Mouse (Mus musculus) midbrain, embryonic 16.5 days (tissue): ENCODE results near the gene Camkmt. TPM values are rescaled to one million over a fixed set of nuclear protein-coding genes. Genes with fewer than 3 reads are reported as not detected.

ENCODE experiments used
- ATAC-seq: fragments of 200-750 bp; cut with Nextera tagmentation; 2 replicates; pipeline ENCODE4 v1.8.0; 2017; ENCODE audit warnings: moderate TSS enrichment
- H3K27ac ChIP-seq: fragments of 300-500 bp; sonication (generic); 2 replicates; pipeline ENCODE4 v1.5.1; 2014; ENCODE audit warnings: mild to moderate bottlenecking, low read length, mixed read lengths
- H3K27me3 ChIP-seq: fragments of 300-500 bp; sonication (generic); 2 replicates; pipeline ENCODE4 v1.6.1; 2014; ENCODE audit warnings: low read depth, low read length, mixed read lengths; ENCODE audit not compliant: control insufficient read depth, insufficient read depth
- H3K36me3 ChIP-seq: fragments of 300-500 bp; sonication (generic); 2 replicates; pipeline ENCODE4 v1.6.1; 2014; ENCODE audit warnings: mild to moderate bottlenecking, low read length, moderate library complexity, mixed read lengths; ENCODE audit not compliant: control insufficient read depth, insufficient read depth
- H3K4me1 ChIP-seq: fragments of 300-500 bp; sonication (generic); 2 replicates; pipeline ENCODE4 v1.6.1; 2014; ENCODE audit warnings: mild to moderate bottlenecking, low read length, mixed read lengths; ENCODE audit not compliant: control insufficient read depth, insufficient read depth
- H3K4me2 ChIP-seq: fragments of 300-500 bp; sonication (generic); 2 replicates; pipeline ENCODE4 v1.6.1; 2014; ENCODE audit warnings: mild to moderate bottlenecking, low read length, mixed read lengths
- H3K4me3 ChIP-seq: fragments of 300-500 bp; sonication (generic); 2 replicates; pipeline ENCODE4 v1.5.1; 2014; ENCODE audit warnings: low read depth, mild to moderate bottlenecking, low read length, moderate library complexity, mixed read lengths
- H3K9ac ChIP-seq: fragments of 300-500 bp; sonication (generic); 2 replicates; pipeline ENCODE4 v1.6.1; 2014; ENCODE audit warnings: low read depth, low read length, mixed read lengths
- H3K9me3 ChIP-seq: fragments of 300-500 bp; sonication (generic); replicated peaks from 2 replicates; pipeline ENCODE4 v1.6.1; 2014; ENCODE audit warnings: mild to moderate bottlenecking, low read length, mixed read lengths; ENCODE audit not compliant: control insufficient read depth, poor library complexity, severe bottlenecking
- WGBS: fragments of 180-500 bp; shearing (Covaris S2); extraction: QIAGEN DNeasy Blood & Tissue Kit; methylation state at CpG from one replicate; pipeline ENCODE4 v1.1.7; 2014; 5-methylcytosine and 5-hydroxymethylcytosine counted together
- polyA plus RNA-seq: library from polyadenylated mRNA; unstranded; fragments of >200 nt; fragmentation: Nextera tagmentation; extraction: Ambion mirVana; gene quantifications from 2 replicates; pipeline ENCODE4 v1.2.1, GENCODE M21; 2015

Camkmt gene
- polyA plus RNA-seq, 1 experiment from 2014 or later, result 23.2 TPM

DNA sequence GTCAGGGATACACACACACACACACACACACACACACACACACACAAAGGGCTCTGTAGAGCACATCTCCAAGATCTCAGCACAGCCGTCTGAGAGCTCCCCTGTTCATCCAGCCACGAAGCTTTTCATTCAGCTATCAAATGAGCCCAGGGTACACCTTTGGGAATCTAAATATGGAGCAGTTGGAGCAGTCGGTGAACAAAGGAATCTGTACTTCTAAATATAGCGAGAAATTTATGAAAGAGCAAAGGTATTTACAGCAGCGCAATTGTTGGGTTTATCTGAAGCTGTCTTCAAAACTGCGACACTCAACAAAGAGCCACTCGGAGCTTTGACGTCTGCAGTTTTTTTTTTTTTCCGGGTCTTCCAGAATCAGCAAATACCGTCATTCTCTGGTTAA lies 315.8 kb downstream of the Camkmt start:
- 73% methylated on average over 10 of the region's 10 CpGs for WGBS
- Histone ChIP-seq H3K9me3 (no peaks in the 10 kb centered on the region), H3K4me2 (no peak overlapping the region), H3K36me3 (no peaks in the 10 kb centered on the region), H3K9ac (no peak overlapping the region), H3K27ac (no peak overlapping the region), H3K4me3 (no peak overlapping the region), H3K4me1 (no peaks in the 10 kb centered on the region), H3K27me3 (0 out of 2 replicates have a peak, but pooled peaks cover 4% of the 10 kb centered on the region)
- ATAC-seq, result no peak

- ATAC-seq, result no peak
- Histone ChIP-seq H3K4me1 (no peaks in the 10 kb centered on the region), H3K4me3 (no peak overlapping the region), H3K9ac (no peak overlapping the region), H3K36me3 (no peaks in the 10 kb centered on the region), H3K27me3 (no peaks in the 10 kb centered on the region), H3K4me2 (no peak overlapping the region), H3K9me3 (no peaks in the 10 kb centered on the region), H3K27ac (no peak overlapping the region)
- 89% methylated on average over 7 of the region's 7 CpGs for WGBS
These were observed 338.5 kb downstream of the Camkmt start for GRCm38 (mm10) chr17:85428831-85429230.

GRCm38 (mm10) chr17:85432923-85433322 lies 342.6 kb downstream of the Camkmt start:
- no peak for ATAC-seq

DNA sequence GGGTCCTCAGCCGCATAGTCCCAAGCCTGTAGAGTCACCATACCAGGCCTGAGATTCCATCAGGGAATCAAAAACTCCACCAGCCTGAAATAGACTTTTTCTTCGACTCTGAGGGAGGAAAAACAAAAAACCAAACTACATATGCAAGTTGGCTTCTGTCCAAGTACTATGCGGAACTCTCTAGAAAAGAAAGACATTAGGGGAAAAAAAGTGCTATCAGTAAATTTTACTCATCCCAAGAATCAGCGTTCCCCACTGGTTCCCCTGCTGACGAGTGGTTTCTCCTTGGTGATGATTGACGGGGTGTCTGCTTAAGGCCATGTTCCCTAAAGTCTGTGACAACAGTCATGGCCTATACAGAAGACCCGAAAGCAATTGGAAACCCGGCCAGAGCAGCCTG lies 352.7 kb downstream of the Camkmt start:
- H3K4me1 ChIP-seq, result no peaks in the 10 kb centered on the region
- no peaks in the 10 kb centered on the region for H3K36me3 ChIP-seq
- H3K9me3 ChIP-seq, result no peaks in the 10 kb centered on the region
- no peak overlapping the region for H3K27ac ChIP-seq
- WGBS, result 89% methylated on average over 8 of the region's 8 CpGs
- no peak overlapping the region for H3K4me3 ChIP-seq
- ATAC-seq, result no peak
- no peak overlapping the region for H3K4me2 ChIP-seq
- no peak overlapping the region for H3K9ac ChIP-seq
- peaks cover 15% of the 10 kb centered on the region for H3K27me3 ChIP-seq

More at GRCm38 (mm10) chr17:85432923-85433322, 342.6 kb downstream of the Camkmt start:
- WGBS, result 29% methylated on average over 8 of the region's 8 CpGs
- Histone ChIP-seq H3K4me3 (no peak overlapping the region), H3K27ac (no peak overlapping the region), H3K4me1 (peaks cover 4% of the 10 kb centered on the region), H3K36me3 (no peaks in the 10 kb centered on the region), H3K27me3 (peaks cover 16% of the 10 kb centered on the region), H3K9me3 (no peaks in the 10 kb centered on the region), H3K9ac (no peak overlapping the region), H3K4me2 (peak overlapping the region; percentile 6; the same call in 1 of the 2 replicates)

- H3K4me2 ChIP-seq, result peak overlapping the region; percentile 39
- H3K27me3 ChIP-seq, result peaks cover 69% of the 10 kb centered on the region
- 2% methylated on average over 23 of the region's 23 CpGs for WGBS
- ATAC-seq, result peak; percentile 88
- no peaks in the 10 kb centered on the region for H3K36me3 ChIP-seq
- no peaks in the 10 kb centered on the region for H3K9me3 ChIP-seq
- peak overlapping the region; percentile 52 for H3K27ac ChIP-seq
- H3K4me3 ChIP-seq, result no peak overlapping the region
- peaks cover 2% of the 10 kb centered on the region; the same call in 1 of the 2 replicates for H3K4me1 ChIP-seq
- peak overlapping the region; percentile 26; the same call in 1 of the 2 replicates for H3K9ac ChIP-seq
These were observed 364.1 kb downstream of the Camkmt start for GRCm38 (mm10) chr17:85454419-85454983.

DNA sequence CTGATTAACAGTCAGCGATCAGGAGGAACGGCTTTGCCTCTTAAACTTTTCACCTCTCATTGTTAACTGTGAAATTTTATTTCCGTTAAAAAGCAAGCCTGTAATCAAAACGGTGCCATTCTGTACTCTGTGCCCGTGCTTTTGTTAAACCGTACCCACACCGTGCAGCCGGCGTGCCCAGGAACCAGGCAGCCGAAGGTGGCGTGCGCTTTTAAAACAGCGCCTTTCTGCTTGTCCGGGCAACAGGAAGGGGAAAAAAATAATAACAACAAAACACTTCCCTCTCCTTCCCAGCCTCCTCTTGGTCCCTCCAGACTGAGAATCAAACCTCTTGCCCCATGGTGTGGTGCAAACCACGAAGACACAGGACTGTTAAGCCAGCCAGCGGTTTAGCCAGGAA lies 364.7 kb downstream of the Camkmt start:
- 0 out of 2 replicates have a peak, but pooled peaks have one; percentile 36 for ATAC-seq
- no peak overlapping the region for H3K27ac ChIP-seq
- H3K36me3 ChIP-seq, result no peaks in the 10 kb centered on the region
- no peaks in the 10 kb centered on the region for H3K9me3 ChIP-seq
- H3K9ac ChIP-seq, result no peak overlapping the region
- peaks cover 70% of the 10 kb centered on the region for H3K27me3 ChIP-seq
- H3K4me3 ChIP-seq, result no peak overlapping the region
- H3K4me2 ChIP-seq, result peak overlapping the region; percentile 39
- peaks cover 2% of the 10 kb centered on the region; the same call in 1 of the 2 replicates for H3K4me1 ChIP-seq
- 1% methylated on average over 16 of the region's 16 CpGs for WGBS

GRCm38 (mm10) chr17:85458075-85458474 lies 367.7 kb downstream of the Camkmt start:
- Histone ChIP-seq H3K9me3 (no peaks in the 10 kb centered on the region), H3K4me1 (peaks cover 2% of the 10 kb centered on the region; the same call in 1 of the 2 replicates), H3K27me3 (peaks cover 76% of the 10 kb centered on the region), H3K4me2 (peak overlapping the region; percentile 14; the same call in 1 of the 2 replicates), H3K4me3 (no peak overlapping the region), H3K27ac (no peak overlapping the region), H3K9ac (no peak overlapping the region), H3K36me3 (no peaks in the 10 kb centered on the region)
- no peak for ATAC-seq
- WGBS, result 7% methylated on average over 14 of the region's 14 CpGs

DNA sequence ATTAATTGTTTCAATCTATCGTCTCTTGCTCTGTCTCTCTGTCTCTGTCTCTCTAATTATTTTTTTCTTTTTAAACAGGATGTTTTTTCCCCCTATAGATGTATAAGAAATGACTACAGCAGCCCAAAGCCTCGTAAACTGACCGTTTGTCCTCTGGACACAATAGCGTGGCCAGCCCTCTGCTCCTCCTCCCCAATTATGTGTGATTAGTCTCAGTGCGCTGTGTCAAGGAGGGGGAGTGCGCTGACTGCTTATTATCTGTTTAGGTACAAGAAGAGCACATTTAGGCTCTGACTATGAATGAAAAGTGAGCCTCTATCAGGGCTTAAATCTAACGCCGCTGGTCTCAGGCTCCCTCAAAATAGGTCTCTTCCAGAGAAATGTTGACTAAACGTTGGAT lies 368.2 kb downstream of the Camkmt start:
- ATAC-seq, result no peak
- no peak overlapping the region for H3K4me2 ChIP-seq
- H3K9me3 ChIP-seq, result no peaks in the 10 kb centered on the region
- no peak overlapping the region for H3K9ac ChIP-seq
- H3K4me1 ChIP-seq, result peaks cover 2% of the 10 kb centered on the region; the same call in 1 of the 2 replicates
- H3K27ac ChIP-seq, result no peak overlapping the region
- H3K36me3 ChIP-seq, result no peaks in the 10 kb centered on the region
- H3K27me3 ChIP-seq, result peaks cover 72% of the 10 kb centered on the region
- 8% methylated on average over 9 of the region's 9 CpGs for WGBS
- no peak overlapping the region for H3K4me3 ChIP-seq

DNA sequence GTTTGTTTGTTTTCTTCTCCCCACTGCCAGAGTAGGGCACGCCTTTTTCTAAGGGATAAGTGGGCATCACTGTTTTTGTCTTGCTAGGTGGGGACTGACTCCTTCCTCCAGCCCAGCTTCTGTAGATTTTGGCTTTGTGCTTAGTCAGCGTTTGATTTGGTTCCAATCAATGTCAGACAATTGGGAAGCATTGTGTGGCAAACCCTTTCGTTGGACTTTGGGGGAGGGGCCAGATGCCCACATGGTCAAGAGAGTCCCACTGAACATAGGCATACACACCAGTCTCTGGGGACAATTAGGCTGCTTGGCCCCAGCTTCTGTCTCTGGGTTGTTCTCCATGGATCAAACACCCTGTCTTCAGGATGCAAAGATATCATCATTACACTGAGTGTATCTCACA lies 371.2 kb downstream of the Camkmt start:
- H3K4me2 ChIP-seq, result no peak overlapping the region
- H3K9me3 ChIP-seq, result no peaks in the 10 kb centered on the region
- ATAC-seq, result no peak
- peaks cover 5% of the 10 kb centered on the region; the same call in 1 of the 2 replicates for H3K4me1 ChIP-seq
- H3K4me3 ChIP-seq, result no peak overlapping the region
- H3K9ac ChIP-seq, result no peak overlapping the region
- peaks cover 76% of the 10 kb centered on the region for H3K27me3 ChIP-seq
- no peak overlapping the region for H3K27ac ChIP-seq
- WGBS, result 34% methylated on average over 3 of the region's 3 CpGs
- no peaks in the 10 kb centered on the region for H3K36me3 ChIP-seq
